Mouse (Mus musculus): Measurements from ENCODE around the gene Isyna1. TPM values are rescaled to one million over a fixed set of nuclear protein-coding genes. Genes with fewer than 3 reads are reported as not detected.

Isyna1 gene
- total RNA-seq, 2 experiments from 2014 or later = 87.9 to 88.5 TPM

- intact Hi-C loops (cut with DNase I) = no loop called here
- DNase-seq = peak; percentile 98
Measured at GRCm38 (mm10) chr8:70601271-70601649, 7.1 kb downstream of the Isyna1 start.

GRCm38 (mm10) chr8:70602139-70602811 is 8.1 kb downstream of the Isyna1 start:
- intact Hi-C loops (cut with DNase I) = no loop called here
- DNase-seq = no peak

GRCm38 (mm10) chr8:70604558-70604957 is 10.4 kb downstream of the Isyna1 start:
- intact Hi-C loops (cut with DNase I) = no loop called here
- DNase-seq = no peak

GRCm38 (mm10) chr8:70605871-70606779 is 12.0 kb downstream of the Isyna1 start:
- intact Hi-C loops (cut with DNase I) = no loop called here
- no peak for DNase-seq

GRCm38 (mm10) chr8:70606780-70607602 is 12.8 kb downstream of the Isyna1 start:
- no peak for DNase-seq

GRCm38 (mm10) chr8:70607603-70607897 is 13.4 kb downstream of the Isyna1 start:
- no peak for DNase-seq
- intact Hi-C loops (cut with DNase I) = no loop called here

More at GRCm38 (mm10) chr8:70606780-70607602, 12.8 kb downstream of the Isyna1 start:
- intact Hi-C loops (cut with DNase I) = no loop called here

GRCm38 (mm10) chr8:70607898-70608748 is 13.9 kb downstream of the Isyna1 start:
- DNase-seq = peak; percentile 58
- intact Hi-C loops (cut with DNase I) = no loop called here

- DNase-seq = no peak
- intact Hi-C loops (cut with DNase I) = no loop called here
Measured at GRCm38 (mm10) chr8:70608749-70609367, 14.7 kb downstream of the Isyna1 start, which contains the start of gene Ssbp4. TSS of gene Ssbp4 (minus strand) at chr8:70608872.

- DNase-seq = peak; percentile 78
- intact Hi-C loops (cut with DNase I) = no loop called here
Measured at GRCm38 (mm10) chr8:70609368-70609848, 15.2 kb downstream of the Isyna1 start.

- intact Hi-C loops (cut with DNase I) = no loop called here
- DNase-seq = peak; percentile 72
Measured at GRCm38 (mm10) chr8:70609849-70610795, 15.9 kb downstream of the Isyna1 start.

- DNase-seq = peak; percentile 75
- intact Hi-C loops (cut with DNase I) = no loop called here
Measured at GRCm38 (mm10) chr8:70610796-70611771, 16.9 kb downstream of the Isyna1 start.

- intact Hi-C loops (cut with DNase I) = no loop called here
- peak; percentile 86 for DNase-seq
Measured at GRCm38 (mm10) chr8:70611849-70612248, 17.7 kb downstream of the Isyna1 start.

GRCm38 (mm10) chr8:70613763-70614162 is 19.6 kb downstream of the Isyna1 start:
- DNase-seq = no peak
- intact Hi-C loops (cut with DNase I) = no loop called here

- intact Hi-C loops (cut with DNase I) = no loop called here
- no peak for DNase-seq
Measured at GRCm38 (mm10) chr8:70614469-70614868, 20.3 kb downstream of the Isyna1 start.

- no peak for DNase-seq
- intact Hi-C loops (cut with DNase I) = no loop called here
Measured at GRCm38 (mm10) chr8:70615281-70615680, 21.1 kb downstream of the Isyna1 start.

GRCm38 (mm10) chr8:70615894-70616293 is 21.7 kb downstream of the Isyna1 start, which contains the start of gene Lrrc25:
TSS of gene Lrrc25 (plus strand) at chr8:70616155.
- no peak for DNase-seq
- intact Hi-C loops (cut with DNase I) = no loop called here

- intact Hi-C loops (cut with DNase I) = no loop called here
- no peak for DNase-seq
Measured at GRCm38 (mm10) chr8:70616645-70617044, 22.5 kb downstream of the Isyna1 start.
